Mouse (Mus musculus) lung, adult 2 months (tissue): ENCODE data around the gene Ttc23. TPM values are rescaled to one million over a fixed set of nuclear protein-coding genes. Genes with fewer than 3 reads are reported as not detected.

ENCODE experiments used
- DNase-seq: peaks from one replicate; pipeline ENCODE4 v3.0.0; 2022
- H3K4me1 ChIP-seq: fragments of 200-500 bp; 2 replicates; pipeline ENCODE4 v1.6.1; 2011; ENCODE audit warnings: low read length; ENCODE audit not compliant: control insufficient read depth, insufficient read depth
- H3K4me3 ChIP-seq: fragments of 200-500 bp; replicated peaks from 2 replicates; pipeline ENCODE3; 2011; ENCODE audit warnings: low read depth, mild to moderate bottlenecking, control low read depth, low read length; ENCODE audit errors: extremely low read depth
- CTCF ChIP-seq: fragments of 200-500 bp; IDR thresholded peaks from 2 replicates; pipeline ENCODE4 v1.5.1; 2011; ENCODE audit warnings: mild to moderate bottlenecking, low read length, control low read depth; ENCODE audit not compliant: insufficient read depth
- POLR2A ChIP-seq: fragments of 200-500 bp; IDR thresholded peaks from 2 replicates; pipeline ENCODE4 v1.6.1; 2011; ENCODE audit warnings: low read depth, mild to moderate bottlenecking, control low read depth, low read length, borderline replicate concordance; ENCODE audit errors: extremely low read depth
- WGBS: fragments of 180-500 bp; shearing (Covaris S2); methylation state at CpG from one replicate; pipeline ENCODE4 v1.1.7; 2018; 5-methylcytosine and 5-hydroxymethylcytosine counted together
- polyA plus RNA-seq: library from polyadenylated mRNA; depleted of rRNA; stranded (reverse); fragments of >200 nt; gene quantifications from 2 replicates; pipeline ENCODE4 v1.2.3, GENCODE M21; 2012

Ttc23 gene
- polyA plus RNA-seq, 1 experiment, result 10.0 TPM

- Histone ChIP-seq H3K4me1 (no peaks in the 10 kb centered on the region), H3K4me3 (no peak overlapping the region)
- TF ChIP-seq POLR2A, result no peak
- WGBS, result 75% methylated on average over 5 of the region's 5 CpGs
- DNase-seq, result no peak
Measured at GRCm38 (mm10) chr7:67662424-67662823, 15.2 kb downstream of the Ttc23 start.

GRCm38 (mm10) chr7:67663981-67664694 is 16.9 kb downstream of the Ttc23 start:
- 79% methylated on average over 14 of the region's 14 CpGs for WGBS
- Histone ChIP-seq H3K4me3 (no peak overlapping the region), H3K4me1 (no peaks in the 10 kb centered on the region)
- no peak for DNase-seq
- no peak for TF ChIP-seq POLR2A
- TF ChIP-seq CTCF, result no peak

GRCm38 (mm10) chr7:67670965-67671364 is 23.8 kb downstream of the Ttc23 start:
- WGBS, result 79% methylated on average over 1 of the region's 1 CpGs
- no peak for TF ChIP-seq POLR2A
- TF ChIP-seq CTCF, result 0 out of 2 replicates have a peak, but pooled peaks have one; percentile 16
- Histone ChIP-seq H3K4me1 (peaks cover 3% of the 10 kb centered on the region), H3K4me3 (no peak overlapping the region)
- DNase-seq, result no peak

GRCm38 (mm10) chr7:67672650-67673049 is 25.4 kb downstream of the Ttc23 start:
- DNase-seq, result peak; percentile 97
- Histone ChIP-seq H3K4me3 (no peak overlapping the region), H3K4me1 (peaks cover 3% of the 10 kb centered on the region)
- 4% methylated on average over 10 of the region's 10 CpGs for WGBS
- TF ChIP-seq POLR2A, result no peak
- TF ChIP-seq CTCF, result peak; percentile 99

- H3K4me3 ChIP-seq, result no peak overlapping the region
- 75% methylated on average over 5 of the region's 5 CpGs for WGBS
- TF ChIP-seq CTCF (no peak), POLR2A (no peak)
- DNase-seq, result no peak
- peaks cover 3% of the 10 kb centered on the region for H3K4me1 ChIP-seq
Measured at GRCm38 (mm10) chr7:67673656-67674055, 26.4 kb downstream of the Ttc23 start.

GRCm38 (mm10) chr7:67678878-67679499 is 31.8 kb downstream of the Ttc23 start:
- 91% methylated on average over 16 of the region's 16 CpGs for WGBS
- DNase-seq, result no peak
- Histone ChIP-seq H3K4me1 (peaks cover 3% of the 10 kb centered on the region), H3K4me3 (no peak overlapping the region)
- TF ChIP-seq POLR2A, result no peak
- TF ChIP-seq CTCF, result no peak

GRCm38 (mm10) chr7:67681078-67681477 is 33.9 kb downstream of the Ttc23 start:
- Histone ChIP-seq H3K4me1 (no peaks in the 10 kb centered on the region), H3K4me3 (no peak overlapping the region)
- DNase-seq, result no peak
- 66% methylated on average over 9 of the region's 9 CpGs for WGBS
- TF ChIP-seq CTCF (no peak), POLR2A (no peak)

GRCm38 (mm10) chr7:67683006-67683405 is 35.8 kb downstream of the Ttc23 start:
- Histone ChIP-seq H3K4me3 (no peak overlapping the region), H3K4me1 (no peaks in the 10 kb centered on the region)
- DNase-seq, result no peak
- TF ChIP-seq POLR2A (no peak), CTCF (no peak)
- 85% methylated on average over 16 of the region's 16 CpGs for WGBS

GRCm38 (mm10) chr7:67686545-67686944 is 39.3 kb downstream of the Ttc23 start:
- peaks cover 15% of the 10 kb centered on the region for H3K4me1 ChIP-seq
- TF ChIP-seq POLR2A (no peak), CTCF (no peak)
- DNase-seq, result no peak
- no peak overlapping the region for H3K4me3 ChIP-seq
- WGBS, result 82% methylated on average over 3 of the region's 3 CpGs

- DNase-seq, result no peak
- Histone ChIP-seq H3K4me3 (no peak overlapping the region), H3K4me1 (peaks cover 20% of the 10 kb centered on the region)
- WGBS, result 36% methylated on average over 3 of the region's 3 CpGs
- no peak for TF ChIP-seq POLR2A
- TF ChIP-seq CTCF, result no peak
Measured at GRCm38 (mm10) chr7:67688281-67688680, 41.1 kb downstream of the Ttc23 start.
